Mouse (Mus musculus) thymus, postnatal 14 days (tissue): Measurements from ENCODE around the gene Rere.

Source experiments
- DNase-seq: peaks from one replicate; pipeline ENCODE4 v3.0.0; 2021

The Rere gene

GRCm38 (mm10) chr4:150625951-150626732 lies 344.7 kb downstream of the Rere start:
- peak; percentile 81 for DNase-seq

- DNase-seq: no peak
Measured at GRCm38 (mm10) chr4:150629266-150629665, 347.8 kb downstream of the Rere start.

GRCm38 (mm10) chr4:150635568-150635967 lies 354.1 kb downstream of the Rere start:
- no peak for DNase-seq

- no peak for DNase-seq
Measured at GRCm38 (mm10) chr4:150636635-150637034, 355.2 kb downstream of the Rere start.

DNA sequence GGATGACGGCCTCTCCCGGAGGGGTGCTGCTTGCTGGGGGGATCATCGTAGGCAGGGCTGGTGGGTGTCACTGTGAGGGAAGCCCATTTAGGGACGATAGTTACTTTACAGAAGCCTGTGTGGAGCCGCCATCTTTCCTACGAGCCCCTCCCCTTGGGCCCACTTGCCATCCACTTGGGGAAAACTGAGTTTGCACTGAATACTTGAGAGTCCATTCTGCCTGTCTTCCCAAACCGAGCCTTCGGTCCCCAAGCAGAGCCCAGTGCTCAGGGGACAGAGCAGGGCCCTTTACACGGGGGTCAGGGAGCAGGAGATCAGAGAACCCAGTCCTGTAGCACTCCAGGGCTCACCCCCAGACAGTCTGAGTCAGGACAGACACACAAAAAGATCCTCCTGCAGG lies 362.9 kb downstream of the Rere start:
- DNase-seq: no peak

- DNase-seq: no peak
Measured at GRCm38 (mm10) chr4:150649327-150649726, 367.9 kb downstream of the Rere start.

DNA sequence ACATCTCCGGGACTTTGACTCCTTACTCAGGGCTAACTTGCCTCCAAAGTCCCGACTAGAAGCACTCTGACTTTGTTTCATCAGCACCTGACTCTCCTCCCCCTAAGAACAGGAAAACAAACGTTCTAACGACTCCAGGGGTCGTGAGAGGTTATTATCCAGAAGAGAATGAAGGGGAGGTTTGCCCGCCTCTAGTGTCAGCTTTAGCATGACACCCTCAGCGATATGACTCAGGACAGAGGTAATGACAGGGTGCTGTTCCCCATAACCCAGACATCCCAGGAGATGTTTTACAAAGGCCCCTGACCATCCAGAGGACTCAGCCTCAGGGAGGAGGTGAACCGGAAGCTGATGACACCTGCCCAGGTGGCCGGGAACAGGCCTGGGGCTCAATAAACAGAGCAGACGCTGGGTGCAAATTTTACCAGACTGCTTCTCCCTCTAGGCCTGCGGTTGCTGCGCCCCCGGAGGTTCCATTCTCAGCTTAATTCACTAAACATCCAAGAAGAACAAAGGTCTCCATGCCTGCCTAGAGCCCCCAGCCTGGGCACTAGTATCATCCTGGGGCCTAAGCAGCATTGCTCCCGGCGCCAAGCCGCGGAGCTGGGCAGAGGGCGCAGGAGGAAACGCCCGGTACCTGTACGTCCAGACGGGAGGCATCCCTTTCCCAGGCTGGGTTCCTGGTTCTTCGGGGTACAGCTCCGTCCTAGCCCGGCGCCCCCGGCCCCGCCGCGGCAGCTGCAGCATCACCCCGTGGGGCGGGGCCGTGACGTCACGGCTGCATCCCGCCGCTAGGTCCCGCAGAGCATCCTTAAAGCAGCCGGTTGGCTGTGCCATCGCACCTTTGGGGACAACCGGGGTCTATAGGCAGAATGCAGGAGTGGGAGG lies 370.2 kb downstream of the Rere start, which contains the start of gene Slc45a1:
Gene Slc45a1 (minus strand): TSS at position 785 of the 888 bp plus-strand sequence.
- peak; percentile 13 for DNase-seq

- DNase-seq: no peak
Measured at GRCm38 (mm10) chr4:150653072-150653599, 371.7 kb downstream of the Rere start.

DNA sequence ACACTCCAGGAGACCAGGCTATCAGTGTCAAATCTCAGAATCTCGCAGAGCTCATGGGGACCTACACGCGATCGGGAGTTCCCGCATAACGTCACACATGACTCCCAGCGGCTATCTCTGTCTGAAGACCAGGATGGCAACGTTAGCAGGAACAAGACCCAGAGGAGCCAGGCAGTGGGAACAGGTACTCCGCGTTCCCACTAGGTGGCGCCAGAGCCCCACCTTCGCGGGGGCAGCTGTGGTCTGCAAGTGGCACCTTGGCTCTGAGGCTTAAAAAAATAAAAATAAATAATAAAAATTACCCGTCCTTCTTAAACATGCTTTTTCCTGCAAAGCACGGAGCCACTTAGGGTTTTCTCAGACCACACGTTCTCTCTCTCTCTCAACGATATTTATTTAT lies 374.5 kb downstream of the Rere start:
- peak; percentile 84 for DNase-seq

- peak; percentile 17 for DNase-seq
Measured at GRCm38 (mm10) chr4:150656504-150656903, 375.1 kb downstream of the Rere start.

DNA sequence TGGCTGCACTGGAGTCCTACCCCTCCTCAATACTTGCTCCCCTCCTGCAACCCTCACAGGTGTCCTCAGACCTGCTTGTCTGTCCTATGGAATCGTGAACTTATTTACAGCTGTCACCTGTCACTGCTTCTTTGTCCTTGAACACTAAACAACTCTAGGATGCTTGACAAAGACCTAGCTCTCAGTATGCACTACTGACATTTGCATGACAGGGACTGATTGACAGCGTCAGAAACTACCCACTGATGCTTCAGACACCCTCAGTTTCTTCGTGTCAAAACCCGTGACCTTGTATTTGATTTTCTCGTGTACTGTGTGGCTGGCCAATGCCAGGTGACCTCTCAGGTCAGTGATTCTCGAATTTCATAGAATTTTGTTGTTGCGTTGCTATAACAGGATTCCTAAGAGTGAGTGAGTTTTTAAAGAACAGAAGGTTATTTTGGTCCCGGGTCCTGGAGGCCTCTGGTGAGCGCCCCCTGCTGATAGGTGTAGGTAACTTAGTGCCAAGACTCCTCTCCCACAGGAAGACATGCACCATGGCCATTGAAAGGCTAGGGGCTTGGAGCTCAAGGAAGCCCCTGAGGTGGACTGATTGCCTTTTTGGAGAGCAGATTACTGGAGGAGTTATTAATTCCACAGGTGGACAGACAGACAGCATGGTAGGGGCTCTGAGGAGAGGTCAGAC lies 378.6 kb downstream of the Rere start:
- DNase-seq: peak; percentile 54

- no peak for DNase-seq
Measured at GRCm38 (mm10) chr4:150661886-150662285, 380.4 kb downstream of the Rere start.

GRCm38 (mm10) chr4:150663192-150663591 lies 381.7 kb downstream of the Rere start:
- DNase-seq: peak; percentile 44

GRCm38 (mm10) chr4:150664726-150665125 lies 383.3 kb downstream of the Rere start:
- DNase-seq: no peak

DNA sequence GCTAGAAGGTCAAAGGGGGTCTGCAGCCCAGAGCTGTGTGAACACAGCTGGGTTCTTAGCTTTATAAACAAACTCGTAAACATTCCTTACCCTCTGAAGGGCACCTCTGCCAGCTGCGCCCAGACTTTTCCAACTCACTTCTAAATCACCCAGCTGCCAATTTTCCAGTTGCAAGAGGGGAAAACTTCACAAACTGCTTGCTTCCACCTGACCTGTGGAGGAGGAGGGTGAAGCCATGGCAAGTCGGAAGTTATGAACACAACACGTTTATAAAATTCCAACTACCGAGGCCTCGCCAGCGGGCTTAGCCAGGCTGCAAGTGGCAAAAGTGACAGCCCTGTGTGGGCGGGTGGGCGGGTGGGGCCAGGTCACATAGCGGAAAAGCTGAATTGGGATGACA lies 384.4 kb downstream of the Rere start:
- DNase-seq: no peak
